Mouse (Mus musculus) kidney, adult 18-20 months (tissue): Measurements from ENCODE around the gene Zfp704.

Source experiments
- DNase-seq: peaks from one replicate; pipeline ENCODE4 v3.0.0; 2021

The Zfp704 gene

DNA sequence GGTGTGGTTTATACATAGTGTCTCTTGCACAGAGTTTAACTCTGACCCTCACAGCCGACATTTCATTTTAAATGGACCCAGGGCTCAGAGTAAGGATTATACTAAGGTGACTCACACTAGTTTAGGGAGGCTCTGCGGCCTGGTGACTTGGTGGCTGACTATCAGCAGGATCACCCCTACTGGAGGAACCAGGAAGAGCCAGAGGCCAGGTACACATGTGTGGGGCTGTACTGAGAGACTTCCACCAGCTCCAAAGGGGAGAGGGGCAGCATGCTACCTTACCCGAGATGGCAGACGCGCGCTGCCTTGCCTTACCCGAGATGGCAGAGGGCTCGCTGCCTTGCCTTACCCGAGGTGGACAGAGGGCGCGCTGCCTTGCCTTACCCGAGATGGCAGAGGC is 159.4 kb downstream of the Zfp704 start:
- DNase-seq = no peak

DNA sequence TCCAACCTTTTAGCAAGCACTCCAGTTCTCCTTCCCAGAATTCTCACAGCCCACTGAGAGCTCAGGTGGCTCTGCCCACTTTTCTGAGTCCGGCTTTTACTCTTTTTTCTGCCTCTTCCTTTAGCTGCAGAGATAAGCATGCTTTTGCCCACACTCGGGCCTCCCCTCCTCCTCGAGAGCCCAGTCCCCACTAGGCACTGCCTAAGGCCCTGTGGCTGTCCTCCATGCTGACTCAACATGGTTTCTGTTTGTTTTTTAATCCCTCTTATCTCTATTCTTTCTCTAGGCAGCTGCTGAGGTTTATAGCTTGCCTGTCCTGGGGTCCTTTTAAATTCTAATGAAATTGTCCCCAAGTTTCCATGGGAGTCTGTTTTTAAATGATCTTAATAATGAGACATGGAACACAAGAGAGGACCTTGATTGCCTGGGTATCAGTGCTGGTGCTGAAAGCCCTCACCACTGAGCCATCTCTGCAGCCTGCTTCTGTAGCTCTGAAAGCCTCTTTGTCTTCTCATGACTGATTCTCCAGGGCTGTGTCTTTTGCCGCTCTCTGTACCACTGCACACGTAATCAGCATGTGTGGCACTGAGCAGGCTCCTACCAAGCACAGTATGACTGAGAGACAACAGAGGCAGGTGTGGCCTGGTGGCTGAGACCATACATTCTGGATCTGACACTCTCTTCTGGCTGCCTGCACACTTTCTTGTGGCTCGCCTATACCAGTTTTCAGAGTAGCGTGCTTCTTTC is 160.5 kb downstream of the Zfp704 start:
- no peak for DNase-seq

DNA sequence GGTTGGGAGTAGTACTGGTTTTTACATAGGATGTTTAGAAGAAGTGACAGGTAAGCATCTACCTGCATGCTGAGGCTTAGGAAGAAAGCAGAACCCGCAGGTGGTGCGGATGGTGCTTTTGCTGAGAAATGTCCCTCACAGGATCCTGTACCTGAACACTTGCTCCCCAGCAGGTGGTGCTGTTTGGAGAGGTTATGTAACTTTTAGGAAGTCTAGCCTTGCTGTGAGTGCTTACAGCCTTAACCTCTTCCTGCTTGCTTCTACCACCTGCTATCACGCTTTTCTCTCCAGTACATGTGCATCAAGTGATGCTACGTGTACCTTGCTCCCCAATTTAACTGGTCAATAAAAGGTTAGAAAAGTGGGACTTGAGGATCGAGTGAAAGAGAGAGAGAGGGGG is 161.3 kb downstream of the Zfp704 start:
- DNase-seq = no peak

DNA sequence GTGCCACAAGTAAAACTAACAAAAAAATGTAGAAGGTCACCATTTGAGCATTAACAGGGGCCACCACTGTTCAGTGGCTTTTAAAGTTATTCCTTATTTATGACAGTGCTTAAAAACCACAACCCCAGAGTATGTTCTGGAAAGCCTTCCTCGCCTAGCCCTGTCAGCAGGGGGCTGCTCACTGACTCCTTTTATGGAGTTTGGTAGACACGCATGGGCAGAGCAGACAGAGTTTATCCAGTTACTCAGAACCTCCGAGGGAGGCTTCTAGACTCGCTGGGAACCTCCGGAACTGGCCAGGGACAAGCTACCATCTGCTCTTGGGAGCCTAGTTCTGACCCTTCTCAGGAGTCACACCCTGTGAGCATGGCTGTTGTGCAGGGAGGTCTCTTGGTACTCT is 165.3 kb downstream of the Zfp704 start:
- no peak for DNase-seq

DNA sequence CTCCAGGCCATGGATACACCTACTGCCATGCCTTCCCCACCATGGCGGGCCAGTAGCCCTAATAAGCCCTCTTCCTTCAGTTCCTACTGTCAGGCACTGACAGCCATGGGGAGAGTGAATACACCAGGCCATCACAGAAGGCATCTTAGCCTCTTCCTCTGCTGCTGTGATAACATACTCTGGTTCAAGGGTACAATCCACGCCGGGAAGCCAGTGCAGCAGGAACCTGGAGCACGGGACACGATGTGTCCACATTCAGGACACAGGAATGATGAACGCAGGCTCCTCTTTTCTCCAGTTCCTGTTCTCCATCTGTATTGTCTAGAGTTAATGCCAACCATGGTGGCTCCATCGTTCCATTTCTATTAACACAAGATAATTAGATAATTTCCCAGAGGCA is 165.9 kb downstream of the Zfp704 start:
- DNase-seq = no peak

DNA sequence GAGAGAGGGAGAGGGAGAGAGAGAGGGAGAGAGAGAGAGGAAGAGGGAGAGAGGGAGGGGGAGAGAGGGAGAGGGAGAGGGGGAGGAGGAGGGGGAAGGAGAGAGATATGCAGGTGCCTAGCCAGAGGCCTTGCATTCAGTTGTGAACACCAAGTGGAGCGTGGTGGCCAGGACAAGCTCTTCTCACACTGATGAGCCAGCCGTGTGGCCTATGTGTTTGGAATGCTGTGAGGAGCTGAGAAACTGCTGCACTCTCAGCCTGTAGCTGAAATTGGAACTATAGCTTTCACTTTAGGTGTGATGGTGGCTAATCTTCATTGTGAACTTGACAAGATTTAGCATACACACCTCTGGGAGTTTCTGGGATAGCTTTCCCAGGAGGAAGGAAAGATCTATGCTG is 166.4 kb downstream of the Zfp704 start:
- DNase-seq = no peak

DNA sequence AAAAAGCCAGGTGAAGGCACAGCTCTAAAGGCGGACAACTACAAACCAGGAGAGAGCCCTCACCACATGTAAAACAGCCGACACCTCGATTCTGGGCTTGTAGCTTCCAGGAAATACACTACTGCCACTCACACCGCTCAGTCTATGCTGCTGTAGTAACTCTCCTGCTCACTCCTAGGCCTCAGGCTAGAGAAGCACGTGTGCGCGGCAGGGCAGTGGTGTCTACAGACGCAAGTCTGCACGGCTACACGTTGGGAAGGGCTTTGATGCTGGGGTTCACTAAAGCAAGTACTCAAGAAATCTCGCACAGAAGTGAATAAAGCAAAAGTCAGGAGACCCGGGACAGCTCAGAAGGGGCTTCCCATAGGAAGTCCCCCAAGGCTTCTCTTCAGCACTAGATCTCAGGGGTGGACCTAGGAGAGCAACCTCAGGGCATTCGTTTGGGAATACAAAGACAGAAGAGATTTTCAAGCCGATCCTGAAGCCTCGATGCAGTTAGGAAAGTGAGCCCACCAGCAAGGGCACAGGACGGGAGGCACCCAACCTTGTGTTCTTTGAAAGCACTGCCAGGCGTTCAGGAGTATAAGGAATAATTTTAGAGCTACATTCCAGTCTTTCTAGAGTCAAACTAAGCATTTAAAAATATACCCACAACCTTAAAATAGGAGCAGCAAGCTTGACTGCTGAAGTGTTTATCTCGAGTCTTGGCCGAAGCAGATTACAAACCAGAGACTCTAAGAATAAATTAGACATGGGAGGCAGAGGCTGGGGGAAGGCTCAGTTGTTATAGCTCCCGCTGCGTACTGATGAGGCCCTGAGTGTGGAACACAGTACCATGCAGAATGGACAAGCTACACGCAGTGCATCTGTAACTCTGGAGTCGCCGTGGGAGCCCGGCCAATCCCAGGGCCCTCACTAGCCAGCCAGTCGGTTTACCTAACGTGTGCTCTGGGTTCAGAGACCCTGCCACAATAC is 168.0 kb downstream of the Zfp704 start:
- DNase-seq = no peak

DNA sequence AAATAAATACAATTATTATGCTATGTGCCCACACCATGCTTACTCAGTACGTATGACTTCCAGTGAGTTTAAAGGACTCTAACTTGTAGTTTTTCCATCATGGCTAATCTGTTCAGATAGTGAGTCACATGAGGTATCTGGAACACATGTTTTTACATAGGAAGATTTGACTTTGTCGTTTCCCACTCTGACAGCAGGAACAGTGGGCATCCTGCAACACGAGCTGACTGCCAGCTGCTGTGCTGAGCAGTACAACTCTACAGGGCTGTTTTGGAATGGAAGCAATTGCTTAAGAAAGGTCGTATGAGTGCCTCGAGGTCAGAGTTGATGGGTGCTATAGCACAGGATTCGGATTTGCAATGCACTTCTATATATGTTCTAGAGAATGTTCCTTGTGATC is 169.4 kb downstream of the Zfp704 start:
- DNase-seq = no peak

DNA sequence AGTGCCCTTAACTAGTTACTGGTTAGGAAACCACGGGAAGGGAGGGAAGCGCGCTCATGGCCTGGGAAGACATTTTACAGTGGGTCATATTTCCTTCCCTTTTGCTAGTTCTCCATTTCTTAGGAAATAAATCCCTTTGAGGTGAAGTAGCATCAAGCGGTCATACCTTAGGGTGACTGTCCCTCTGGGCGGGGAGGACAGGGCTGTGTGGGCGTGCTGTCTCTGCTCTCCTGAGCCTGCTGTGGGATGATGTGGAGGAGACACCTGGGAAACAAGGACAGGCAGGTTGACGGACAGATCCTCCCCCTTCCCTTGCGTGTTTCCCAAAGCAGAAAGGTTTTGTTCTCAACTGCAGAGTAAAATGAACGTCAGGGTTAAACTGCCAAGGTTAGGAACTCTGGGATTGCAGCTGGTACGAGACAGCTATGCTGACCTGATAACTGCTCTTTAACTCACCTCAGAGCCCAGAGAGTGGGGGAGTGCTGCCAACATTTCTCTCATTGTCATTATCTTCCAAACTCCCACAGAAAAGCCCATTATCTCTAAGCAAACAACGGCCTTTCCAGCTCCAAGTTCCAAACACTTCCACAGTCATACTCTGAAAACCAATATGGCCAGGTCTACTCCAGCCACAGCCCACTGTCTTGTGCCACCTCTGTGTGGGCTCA is 170.1 kb downstream of the Zfp704 start:
- DNase-seq = no peak

DNA sequence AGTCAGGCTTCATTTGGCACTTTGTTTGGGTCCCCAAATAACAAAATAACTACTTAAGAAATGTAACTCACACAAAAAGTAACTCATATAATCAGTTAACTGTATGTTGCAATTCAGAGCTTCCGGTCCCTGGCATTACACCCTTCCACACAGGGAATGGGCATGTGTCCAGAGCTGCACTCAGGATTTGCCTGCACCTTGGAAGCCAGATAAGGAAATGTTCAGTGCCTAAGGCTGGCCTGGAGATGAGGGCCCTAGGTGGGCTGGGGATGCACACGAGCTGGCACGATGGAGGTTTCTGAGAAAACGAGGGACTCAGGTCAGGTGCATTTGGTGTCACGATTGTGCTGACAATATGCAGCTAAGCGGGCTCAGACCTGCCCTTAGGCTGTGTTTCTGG is 173.6 kb downstream of the Zfp704 start:
- no peak for DNase-seq

DNA sequence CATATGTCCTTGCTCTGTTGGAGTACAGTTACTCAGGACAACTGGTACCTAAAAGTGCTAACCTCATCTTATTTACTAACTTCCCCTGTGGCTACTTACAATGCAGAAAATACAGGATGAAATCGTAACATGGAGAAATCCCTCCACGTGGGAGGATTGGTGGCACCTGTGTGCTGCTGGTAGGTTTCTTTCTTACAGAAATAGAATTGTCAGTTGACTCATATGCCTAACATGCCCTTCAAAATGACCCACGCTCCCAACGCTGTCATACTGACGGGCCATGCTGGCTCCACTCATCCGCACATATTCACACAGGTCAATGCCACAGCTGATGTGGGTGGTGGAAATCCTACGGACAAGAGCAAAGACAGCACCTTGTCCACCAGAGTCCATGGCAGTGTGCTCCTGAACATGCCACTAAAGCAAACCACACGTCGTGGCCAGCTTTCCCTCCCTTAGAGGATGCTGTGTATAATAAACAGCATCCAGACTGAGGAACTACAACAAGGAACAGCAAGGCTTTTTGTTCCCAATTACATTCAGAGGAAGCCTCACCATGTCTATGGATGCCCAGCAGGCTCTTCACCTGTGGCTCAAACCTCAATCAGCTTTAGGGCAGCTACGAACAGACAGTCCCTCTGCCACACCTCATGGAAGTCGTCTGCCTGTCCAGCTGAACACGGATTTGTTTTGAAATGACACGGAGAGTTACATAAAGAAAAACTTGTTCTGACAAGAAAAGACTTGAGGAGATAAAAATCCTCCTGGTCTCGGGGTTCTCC is 175.3 kb downstream of the Zfp704 start:
- DNase-seq = no peak

DNA sequence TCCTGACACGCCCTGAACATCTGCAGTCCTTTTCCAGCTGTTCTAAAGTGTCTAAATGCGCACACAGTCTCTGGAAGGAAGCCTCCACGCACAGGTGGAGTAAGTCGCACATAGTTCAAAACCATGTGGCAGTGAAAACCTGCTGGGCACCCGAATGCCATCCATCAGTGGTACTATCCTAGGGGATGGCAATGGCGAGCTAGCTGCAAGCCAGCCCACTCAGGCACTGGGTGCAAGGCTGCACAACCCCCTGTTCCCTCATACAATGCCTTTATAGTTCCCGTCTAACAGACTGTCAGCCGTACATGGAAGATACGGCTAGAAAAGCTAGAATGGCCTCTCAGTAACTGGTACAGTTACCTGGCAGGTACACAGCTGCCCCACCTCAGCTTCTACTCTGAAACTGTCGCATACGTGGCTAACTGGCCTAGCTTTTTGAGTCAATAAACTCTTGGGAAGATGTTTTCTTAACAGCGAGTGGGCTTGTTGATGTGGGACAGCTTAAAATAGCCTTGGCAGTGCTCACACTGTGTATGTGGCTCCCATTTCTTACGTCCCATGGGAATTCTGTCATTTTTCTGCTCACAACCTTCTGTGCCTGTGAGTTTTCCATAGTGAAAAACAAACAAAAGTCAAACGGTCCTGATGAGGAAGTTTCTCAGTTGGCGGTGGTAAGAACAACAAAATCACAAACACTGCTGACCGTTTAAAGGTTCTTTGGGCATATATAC is 176.9 kb downstream of the Zfp704 start:
- no peak for DNase-seq

DNA sequence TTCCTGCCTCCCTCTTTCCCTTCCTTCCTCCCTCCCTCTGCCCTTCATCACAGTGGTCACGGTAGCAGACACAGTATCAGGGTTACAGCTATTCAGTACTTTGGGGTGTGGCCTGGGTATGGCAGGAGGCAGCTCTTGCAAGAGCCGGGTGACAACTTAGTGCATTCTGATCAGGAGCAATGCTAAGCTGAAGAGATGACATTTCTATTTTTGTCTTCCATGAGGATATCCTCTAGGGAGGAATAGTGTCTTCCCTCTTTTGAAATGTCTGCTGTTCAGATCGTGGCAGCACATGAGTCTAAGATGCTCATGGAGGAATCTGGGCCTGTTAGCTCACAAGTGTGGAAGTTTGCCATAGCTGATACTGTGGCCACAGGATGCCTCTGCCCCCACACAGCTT is 177.7 kb downstream of the Zfp704 start:
- no peak for DNase-seq

DNA sequence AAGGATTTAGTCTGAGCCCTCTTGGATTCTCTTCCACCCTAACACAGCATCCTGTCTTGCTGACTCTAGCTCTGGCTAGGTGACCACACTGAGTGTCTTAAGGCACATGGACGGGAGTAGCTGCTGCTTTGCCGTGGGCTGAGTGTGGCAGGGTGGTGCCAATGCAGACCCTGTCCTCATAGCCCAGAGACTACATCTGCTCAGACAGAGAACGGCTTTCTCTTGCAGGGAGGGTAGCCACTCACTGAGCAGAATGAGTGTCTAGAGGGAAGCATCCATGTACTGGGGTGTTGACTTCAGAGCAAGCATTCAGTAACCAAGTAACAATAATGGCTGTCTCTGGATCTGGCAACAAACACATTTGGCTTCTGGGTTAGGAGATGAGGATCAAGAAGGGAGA is 179.9 kb downstream of the Zfp704 start:
- DNase-seq = no peak

DNA sequence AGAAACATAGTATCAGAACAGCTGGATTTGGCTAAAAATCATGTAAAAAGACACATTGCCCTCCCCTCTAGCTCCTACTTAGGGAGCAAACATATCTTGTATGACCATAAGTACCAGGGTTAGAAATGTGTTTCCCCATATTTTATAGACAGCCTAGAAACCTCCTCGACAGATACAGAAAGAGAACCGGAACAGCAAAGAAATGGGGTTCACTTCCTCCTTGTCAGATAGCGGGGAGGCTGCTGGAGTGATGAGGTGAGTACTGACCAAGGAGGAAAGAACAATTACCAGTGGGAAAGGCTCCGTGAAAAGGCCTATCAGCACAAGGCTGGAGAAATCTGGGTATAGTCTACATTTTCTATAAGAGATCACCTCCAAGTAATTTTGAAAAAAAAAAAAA is 182.1 kb downstream of the Zfp704 start:
- no peak for DNase-seq

DNA sequence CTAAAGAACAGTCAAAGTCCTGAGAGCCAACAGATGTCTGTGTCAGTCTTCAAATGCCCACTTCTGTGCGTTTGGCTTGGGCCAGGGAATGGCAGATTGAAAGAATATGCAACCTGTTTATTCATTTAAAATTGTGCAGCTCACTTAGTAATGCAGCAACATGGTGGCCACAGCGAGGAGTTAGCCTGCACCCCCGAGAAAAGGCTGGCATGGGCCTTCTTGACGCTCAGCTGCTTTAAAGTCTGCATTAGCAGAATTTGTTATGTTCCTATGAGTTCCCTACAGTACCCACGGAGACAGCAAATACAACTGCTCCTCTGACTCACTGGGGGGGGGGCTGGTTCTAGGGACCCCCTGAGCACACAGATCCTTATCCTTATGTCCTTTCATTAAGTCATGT is 184.2 kb downstream of the Zfp704 start:
- no peak for DNase-seq

DNA sequence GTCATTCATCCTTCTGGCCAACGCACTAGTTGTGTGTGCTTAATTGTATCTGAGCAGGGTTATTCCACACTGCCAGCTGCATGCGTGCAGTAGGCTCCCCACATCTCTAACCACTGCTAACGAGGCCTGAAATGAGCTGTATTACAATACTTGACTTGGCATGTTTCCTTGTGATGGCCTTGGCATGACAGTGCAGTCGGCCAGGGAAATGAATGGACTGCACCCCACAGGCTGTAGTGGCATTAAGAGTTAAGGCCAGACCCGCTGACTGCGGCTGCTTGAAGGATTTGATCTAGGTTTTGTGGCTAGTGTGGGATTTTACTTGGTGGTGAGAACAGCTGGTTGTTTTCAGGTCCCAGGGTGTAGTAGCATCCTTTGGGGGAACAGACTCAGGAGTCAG is 185.2 kb downstream of the Zfp704 start:
- no peak for DNase-seq

DNA sequence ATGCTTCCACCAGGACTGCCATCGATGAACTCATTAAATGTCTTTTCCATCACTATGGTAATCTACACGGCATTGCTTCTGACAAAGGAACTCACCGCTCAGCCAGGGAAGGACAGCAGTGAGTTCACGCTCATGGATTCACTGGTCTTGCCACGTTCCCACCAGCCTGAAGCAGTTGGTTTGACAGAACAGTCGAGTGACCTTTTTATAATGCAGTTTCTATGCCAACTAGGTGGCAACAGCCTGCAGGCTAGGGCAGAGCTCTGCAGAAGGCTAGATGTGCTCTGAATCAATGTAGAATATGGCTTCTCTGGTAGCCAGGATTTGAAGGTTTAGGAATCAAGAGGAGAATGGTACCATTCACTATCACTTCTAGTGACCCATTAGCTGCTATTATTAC is 186.2 kb downstream of the Zfp704 start:
- DNase-seq = no peak

DNA sequence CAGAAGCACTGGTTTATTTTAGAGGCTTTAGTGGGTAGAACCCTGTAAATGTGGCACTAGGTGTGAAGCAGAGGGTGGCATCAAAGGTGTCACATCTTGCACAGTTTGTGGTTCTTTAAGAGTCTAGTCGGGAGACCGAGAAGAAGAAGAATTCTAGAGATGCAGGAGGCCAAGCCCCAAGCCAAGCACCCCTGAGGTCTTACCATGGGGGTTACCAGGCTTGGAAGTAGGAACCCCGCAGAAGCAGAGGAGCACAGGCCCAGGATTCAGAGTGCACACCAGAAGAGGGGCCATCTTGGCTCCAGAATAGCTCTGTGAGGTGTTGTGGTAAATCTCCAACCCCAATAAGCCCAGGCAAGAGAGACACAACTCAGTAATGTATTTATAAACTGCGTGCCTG is 201.0 kb downstream of the Zfp704 start:
- DNase-seq = no peak

DNA sequence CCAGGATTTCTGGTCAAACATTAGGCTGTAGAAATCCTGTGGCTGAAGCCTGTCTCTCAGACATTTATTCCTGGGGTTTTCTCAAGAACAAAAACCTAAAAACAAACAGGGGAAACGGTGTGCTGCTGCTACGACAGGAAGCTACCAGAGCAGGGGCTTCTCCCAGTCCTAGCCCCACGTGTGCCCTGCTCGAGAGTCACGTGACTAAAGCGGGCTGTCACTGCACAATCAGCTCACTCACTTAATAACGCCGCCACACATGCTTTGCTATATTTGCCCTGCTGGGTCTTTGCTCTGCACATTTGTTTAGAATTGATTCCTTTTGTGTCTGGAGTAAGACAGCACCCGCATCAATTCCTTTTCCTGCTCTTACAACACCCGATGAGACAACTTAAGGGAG is 202.1 kb downstream of the Zfp704 start:
- DNase-seq = no peak

DNA sequence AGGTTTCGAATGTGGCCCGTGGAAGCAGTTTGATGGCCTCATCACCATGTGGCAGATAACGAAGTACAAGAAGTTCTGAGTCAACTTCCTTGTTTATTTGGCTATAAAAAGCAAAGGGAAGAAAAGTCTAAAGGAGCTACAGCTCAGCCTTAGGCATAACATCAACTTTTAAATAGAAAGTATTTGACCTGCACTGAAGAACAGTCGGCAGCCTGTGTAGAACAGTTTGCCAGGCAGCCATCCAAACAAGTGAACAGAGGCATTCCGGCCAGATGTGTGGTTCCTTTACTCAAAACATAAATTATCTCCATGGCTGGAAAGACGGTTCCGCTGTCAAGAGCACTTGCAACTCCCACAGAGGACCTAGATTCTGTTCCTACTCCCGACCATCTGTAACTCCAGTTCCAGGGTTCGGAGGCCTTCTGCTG is 202.8 kb downstream of the Zfp704 start:
- peak; percentile 35 for DNase-seq

DNA sequence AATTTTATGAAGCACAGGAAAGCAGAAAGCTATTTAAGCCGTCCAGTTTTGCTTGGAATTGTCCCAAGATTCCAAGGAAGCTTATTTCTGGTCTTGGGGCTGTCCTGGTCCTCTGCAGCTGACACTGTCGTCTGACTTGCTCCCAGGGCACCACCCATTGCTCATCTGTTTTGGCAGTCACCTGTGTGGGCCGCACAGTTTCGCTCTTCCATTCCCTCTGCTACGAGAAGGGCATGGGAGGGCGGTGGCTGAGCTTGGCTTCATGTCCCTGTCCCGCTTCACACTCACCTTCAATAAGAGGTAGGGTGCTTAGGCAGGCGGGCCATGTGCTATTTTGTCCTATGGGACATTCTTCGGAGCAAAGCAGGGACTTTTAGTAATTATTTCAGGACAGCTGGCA is 204.5 kb downstream of the Zfp704 start:
- DNase-seq = peak; percentile 33
